Mouse (Mus musculus) liver, embryonic 15.5 days (tissue): Measurements from ENCODE around the gene Fam83b. TPM values are rescaled to one million over a fixed set of nuclear protein-coding genes. Genes with fewer than 3 reads are reported as not detected.

ENCODE experiments used
- ATAC-seq: fragments of 200-750 bp; cut with Nextera tagmentation; 2 replicates; pipeline ENCODE4 v1.8.0; 2017; ENCODE audit warnings: moderate number of reproducible peaks, mild to moderate bottlenecking, moderate library complexity; ENCODE audit not compliant: insufficient read depth
- H3K27ac ChIP-seq: fragments of 300-500 bp; sonication (generic); replicated peaks from 2 replicates; pipeline ENCODE4 v1.5.1; 2015; ENCODE audit warnings: mild to moderate bottlenecking, inconsistent platforms
- H3K27me3 ChIP-seq: fragments of 300-500 bp; sonication (generic); 2 replicates; pipeline ENCODE4 v1.6.1; 2015; ENCODE audit warnings: mild to moderate bottlenecking, inconsistent platforms
- H3K36me3 ChIP-seq: fragments of 300-500 bp; sonication (generic); replicated peaks from 2 replicates; pipeline ENCODE4 v1.6.1; 2015; ENCODE audit warnings: moderate library complexity, mild to moderate bottlenecking, inconsistent platforms
- H3K4me1 ChIP-seq: fragments of 300-500 bp; sonication (generic); replicated peaks from 2 replicates; pipeline ENCODE4 v1.6.1; 2015; ENCODE audit warnings: inconsistent platforms
- H3K4me2 ChIP-seq: fragments of 300-500 bp; sonication (generic); 2 replicates; pipeline ENCODE4 v1.6.1; 2015; ENCODE audit warnings: moderate library complexity, mild to moderate bottlenecking, inconsistent platforms
- H3K4me3 ChIP-seq: fragments of 300-500 bp; sonication (generic); replicated peaks from 2 replicates; pipeline ENCODE4 v1.5.1; 2015; ENCODE audit warnings: mild to moderate bottlenecking, inconsistent platforms
- H3K9ac ChIP-seq: fragments of 300-500 bp; sonication (generic); 2 replicates; pipeline ENCODE4 v1.6.1; 2015; ENCODE audit warnings: moderate library complexity, mild to moderate bottlenecking, inconsistent platforms
- H3K9me3 ChIP-seq: fragments of 300-500 bp; sonication (generic); replicated peaks from 2 replicates; pipeline ENCODE4 v1.6.1; 2016; ENCODE audit warnings: inconsistent platforms
- WGBS: fragments of 180-500 bp; shearing (Covaris S2); methylation state at CpG from one replicate; pipeline ENCODE4 v1.1.7; 2015; ENCODE audit warnings: mixed read lengths; ENCODE audit not compliant: insufficient replicate concordance; 5-methylcytosine and 5-hydroxymethylcytosine counted together
- polyA plus RNA-seq: library from polyadenylated mRNA; unstranded; fragments of >200 nt; fragmentation: Nextera tagmentation; extraction: Ambion mirVana; gene quantifications from 2 replicates; pipeline ENCODE4 v1.2.1, GENCODE M21; 2015

Fam83b gene
- polyA plus RNA-seq, 1 experiment from 2014 or later: 0.05 TPM

DNA sequence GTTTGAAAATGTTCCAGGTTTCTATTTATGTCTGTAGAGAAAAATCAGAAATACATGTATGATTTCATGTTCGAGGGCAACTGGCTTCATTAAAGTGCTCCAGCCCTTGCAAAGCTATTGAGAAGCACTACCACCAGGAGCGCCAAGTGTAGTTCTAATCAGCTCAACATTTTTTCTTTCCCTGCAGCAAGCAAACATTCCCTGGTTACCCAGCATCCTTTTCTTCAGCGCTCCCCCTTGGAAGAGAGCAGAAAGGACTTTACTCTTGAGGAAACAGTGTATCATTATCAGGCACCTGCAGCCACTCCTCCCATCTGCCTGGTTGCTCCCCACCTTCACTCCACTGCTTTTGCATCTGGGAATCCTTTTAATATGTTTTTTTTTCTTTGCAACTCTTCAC, 45.3 kb downstream of the Fam83b start:
- 61% methylated on average over 3 of the region's 3 CpGs for WGBS

DNA sequence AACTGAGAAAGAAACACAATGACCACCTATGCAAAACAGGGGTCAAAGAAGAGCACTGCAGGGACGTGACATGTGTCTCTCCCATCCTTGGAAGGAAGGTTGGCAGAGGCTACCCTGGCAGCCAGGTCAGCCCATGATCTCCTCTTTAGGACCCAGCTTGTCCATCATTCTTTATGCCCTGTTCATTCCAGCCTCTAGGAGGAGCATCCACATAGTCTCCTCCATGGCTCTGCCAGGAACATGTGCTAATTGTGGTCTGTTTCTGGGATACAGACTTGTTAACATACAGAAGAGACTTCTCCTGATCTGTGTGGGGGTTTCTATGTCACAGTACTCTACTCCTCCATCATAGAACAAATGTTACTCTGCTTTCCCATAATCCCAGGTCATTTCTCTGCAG, 48.3 kb downstream of the Fam83b start:
- Histone ChIP-seq H3K4me1 (0 out of 2 replicates have a peak, but pooled peaks cover 3% of the 10 kb centered on the region), H3K27ac (no peak overlapping the region), H3K36me3 (no peaks in the 10 kb centered on the region), H3K9ac (no peak overlapping the region), H3K9me3 (no peaks in the 10 kb centered on the region), H3K4me2 (no peak overlapping the region), H3K27me3 (no peaks in the 10 kb centered on the region), H3K4me3 (no peak overlapping the region)
- 49% methylated on average over 1 of the region's 1 CpGs for WGBS
- ATAC-seq: no peak

More for the DNA sequence above, 45.3 kb downstream of the Fam83b start:
- H3K4me3 ChIP-seq: no peak overlapping the region
- no peak overlapping the region for H3K9ac ChIP-seq
- 0 out of 2 replicates have a peak, but pooled peaks cover 3% of the 10 kb centered on the region for H3K4me1 ChIP-seq
- H3K27ac ChIP-seq: no peak overlapping the region
- no peaks in the 10 kb centered on the region for H3K36me3 ChIP-seq
- no peak for ATAC-seq
- H3K27me3 ChIP-seq: no peaks in the 10 kb centered on the region
- no peak overlapping the region for H3K4me2 ChIP-seq
- no peaks in the 10 kb centered on the region for H3K9me3 ChIP-seq

DNA sequence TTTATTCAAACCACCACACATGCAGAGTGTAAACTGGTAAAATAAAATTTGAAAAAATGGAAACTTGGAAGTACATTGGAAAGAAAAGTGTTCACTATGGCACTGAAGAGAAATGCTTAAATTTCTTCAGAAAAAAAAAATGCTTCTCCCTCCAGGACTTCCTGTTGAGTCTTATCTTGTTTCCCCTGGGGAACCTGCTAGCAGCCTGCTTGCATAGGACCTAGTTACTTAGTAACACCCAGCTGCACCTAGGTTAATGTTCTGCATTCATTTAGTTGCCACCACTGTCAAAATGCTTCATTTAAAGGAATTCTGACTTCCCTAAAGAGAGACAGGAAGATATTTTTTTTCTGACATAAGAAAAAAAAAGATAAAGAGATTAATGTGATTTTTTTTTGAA, 61.3 kb downstream of the Fam83b start:
- H3K4me2 ChIP-seq: no peak overlapping the region
- no peak overlapping the region for H3K27ac ChIP-seq
- H3K9me3 ChIP-seq: no peaks in the 10 kb centered on the region
- no peak overlapping the region for H3K4me3 ChIP-seq
- no peaks in the 10 kb centered on the region for H3K4me1 ChIP-seq
- no peaks in the 10 kb centered on the region for H3K36me3 ChIP-seq
- no peak overlapping the region for H3K9ac ChIP-seq
- no peak for ATAC-seq
- no peaks in the 10 kb centered on the region for H3K27me3 ChIP-seq

DNA sequence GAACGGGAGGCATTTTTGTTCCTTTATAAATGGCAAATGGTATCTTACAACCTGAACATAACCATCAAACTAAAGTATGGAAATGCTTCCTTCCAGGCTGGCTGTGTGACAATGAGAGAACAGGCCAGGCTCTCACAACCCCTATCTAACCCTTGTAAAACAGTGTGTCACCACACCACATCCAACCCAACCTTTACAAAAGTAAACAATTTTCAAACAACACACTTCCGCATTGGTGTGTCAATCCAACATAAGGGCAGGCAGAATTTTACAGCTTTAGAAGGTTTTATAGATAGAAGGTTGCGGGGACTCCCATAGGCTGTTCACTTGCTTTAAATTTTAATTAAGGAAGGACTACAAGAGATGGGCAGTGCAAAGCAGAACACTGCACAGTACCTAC, 77.2 kb downstream of the Fam83b start:
- Histone ChIP-seq H3K4me3 (no peak overlapping the region), H3K27ac (no peak overlapping the region), H3K9ac (no peak overlapping the region), H3K36me3 (no peaks in the 10 kb centered on the region), H3K27me3 (no peaks in the 10 kb centered on the region), H3K4me2 (no peak overlapping the region), H3K4me1 (no peaks in the 10 kb centered on the region), H3K9me3 (no peaks in the 10 kb centered on the region)
- no peak for ATAC-seq
- WGBS: 71% methylated on average over 3 of the region's 3 CpGs

DNA sequence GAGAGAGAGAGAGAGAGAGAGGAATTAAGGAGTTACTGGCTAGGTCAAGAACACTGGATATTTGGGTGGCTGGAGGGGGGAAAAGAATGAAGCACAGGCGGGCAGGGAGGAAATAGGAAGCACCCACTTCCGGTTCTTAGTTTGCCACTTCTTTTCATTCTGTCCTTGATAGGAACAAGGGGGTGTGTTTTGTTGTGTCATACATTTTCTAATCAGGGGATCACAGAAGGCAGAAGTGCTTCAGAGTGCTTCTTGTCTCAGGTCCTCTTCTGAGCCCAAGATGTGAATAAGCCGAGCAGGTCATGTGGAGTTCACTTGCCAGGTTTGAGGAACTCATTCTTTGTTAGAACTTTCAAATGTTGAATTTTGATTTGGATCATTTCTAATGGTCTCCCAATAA, 86.8 kb downstream of the Fam83b start:
- no peak overlapping the region for H3K4me2 ChIP-seq
- H3K9ac ChIP-seq: no peak overlapping the region
- H3K36me3 ChIP-seq: no peaks in the 10 kb centered on the region
- H3K4me3 ChIP-seq: no peak overlapping the region
- WGBS: 14% methylated on average over 3 of the region's 3 CpGs
- no peaks in the 10 kb centered on the region for H3K9me3 ChIP-seq
- H3K27me3 ChIP-seq: no peaks in the 10 kb centered on the region
- H3K4me1 ChIP-seq: no peaks in the 10 kb centered on the region
- no peak overlapping the region for H3K27ac ChIP-seq
- ATAC-seq: no peak

DNA sequence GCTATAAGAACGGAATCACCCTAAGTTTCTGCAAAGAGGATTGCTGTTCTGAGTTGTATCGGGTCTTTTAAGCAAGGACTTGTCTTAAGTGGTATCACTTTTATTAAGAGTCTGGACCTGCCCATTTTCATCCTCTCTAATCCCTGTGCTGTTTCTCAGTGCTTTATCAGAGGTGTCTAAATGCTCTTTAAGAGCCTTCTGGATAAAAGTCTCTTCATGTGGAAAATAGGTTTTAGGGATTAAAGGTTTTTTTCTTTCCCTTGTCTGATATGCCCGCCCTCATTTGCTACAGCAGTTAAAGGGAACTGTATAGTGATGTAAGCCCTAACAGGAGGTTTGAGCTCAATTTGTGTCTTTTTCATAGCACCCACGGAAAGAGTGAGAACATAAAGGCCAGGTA, 97.4 kb downstream of the Fam83b start:
- Histone ChIP-seq H3K4me1 (no peaks in the 10 kb centered on the region), H3K4me2 (no peak overlapping the region), H3K9ac (no peak overlapping the region), H3K4me3 (no peak overlapping the region), H3K27ac (no peak overlapping the region), H3K36me3 (no peaks in the 10 kb centered on the region), H3K9me3 (no peaks in the 10 kb centered on the region), H3K27me3 (no peaks in the 10 kb centered on the region)
- no peak for ATAC-seq
- 60% methylated on average over 4 of the region's 4 CpGs for WGBS

DNA sequence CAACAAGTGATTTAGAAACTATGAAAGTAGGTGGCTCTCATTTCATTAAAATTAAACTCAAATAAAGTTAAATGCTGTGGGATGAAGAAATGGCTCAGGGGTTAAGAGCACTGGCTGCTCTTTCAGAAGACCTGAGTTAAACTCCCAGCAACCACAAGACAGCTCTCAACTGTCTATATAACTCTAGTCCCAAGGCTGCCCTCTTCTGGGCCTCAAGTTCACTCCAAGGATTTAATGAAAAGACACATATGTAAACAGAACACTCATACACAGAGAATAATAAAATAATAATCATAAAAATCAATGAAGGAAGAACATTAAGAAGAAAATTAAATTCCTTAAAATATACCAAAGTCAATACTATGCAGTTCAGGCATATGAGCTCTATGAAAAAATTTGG, 105.4 kb downstream of the Fam83b start:
- no peak overlapping the region for H3K4me3 ChIP-seq
- no peaks in the 10 kb centered on the region for H3K27me3 ChIP-seq
- no peak for ATAC-seq
- H3K4me1 ChIP-seq: no peaks in the 10 kb centered on the region
- no peak overlapping the region for H3K4me2 ChIP-seq
- H3K27ac ChIP-seq: no peak overlapping the region
- no peak overlapping the region for H3K9ac ChIP-seq
- no peaks in the 10 kb centered on the region for H3K36me3 ChIP-seq
- H3K9me3 ChIP-seq: no peaks in the 10 kb centered on the region

DNA sequence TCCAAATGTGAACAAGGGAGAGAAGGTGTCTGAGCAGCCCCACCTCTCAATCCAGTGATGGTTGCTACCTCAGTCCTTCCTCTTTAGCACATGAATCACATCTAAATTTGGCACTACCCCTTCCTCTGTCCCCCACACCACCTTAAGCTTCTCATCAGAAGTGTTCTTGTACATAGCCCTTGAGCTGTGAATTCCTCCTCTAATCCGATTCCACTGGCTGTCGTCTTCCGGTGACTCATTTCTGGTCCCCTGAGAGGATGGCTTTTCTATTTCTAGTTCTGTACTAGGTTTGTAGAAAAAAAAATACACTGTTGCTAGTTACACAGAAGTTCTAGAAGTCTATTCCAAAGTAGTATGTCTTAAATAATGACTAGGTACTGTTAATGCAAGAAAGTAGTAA, 111.2 kb downstream of the Fam83b start:
- Histone ChIP-seq H3K4me3 (no peak overlapping the region), H3K9me3 (no peaks in the 10 kb centered on the region), H3K4me1 (no peaks in the 10 kb centered on the region), H3K27ac (no peak overlapping the region), H3K4me2 (no peak overlapping the region), H3K27me3 (no peaks in the 10 kb centered on the region), H3K9ac (no peak overlapping the region), H3K36me3 (no peaks in the 10 kb centered on the region)
- ATAC-seq: no peak
- WGBS: 71% methylated on average over 3 of the region's 3 CpGs

Other genes starting within 250 kb of the Fam83b start
- gene Hcrtr2, start 243.3 kb downstream of the Fam83b start, polyA plus RNA-seq: 0.05 and 0.07 TPM in 2 replicates